Mouse (Mus musculus): ENCODE measurements around the gene Gm7534.

- no peak for TF ChIP-seq EP300 (optimal IDR thresholded peaks at IDR 0.05)
- TF ChIP-seq CTCF (IDR thresholded peaks at IDR 0.05; ENCODE audit: low read depth) = 0 out of 2 replicates have a peak, but pooled peaks have one; percentile 1
These were observed 35.5 kb upstream of the Gm7534 start, which contains the start of gene Cnksr1 for GRCm38 (mm10) chr4:134238279-134238651.

Measured in stomach, postnatal 0 days (tissue).